Mouse (Mus musculus): ENCODE results near the gene Gm5617. TPM values are rescaled to one million over a fixed set of nuclear protein-coding genes. Genes with fewer than 3 reads are reported as not detected.
"Not testable (repeated sequence)": the region's sequence is repeated elsewhere in the genome, so short reads cannot be mapped to it uniquely, and the experiment has no call there.

The Gm5617 gene
- 26.3 and 29.8 TPM in 2 replicates for polyA plus RNA-seq (2012; rRNA removed)

- peak; percentile 89 for DNase-seq (ENCODE audit: low spot score)
Measured at GRCm38 (mm10) chr9:48494817-48495547, at the start of gene Gm5617, which contains the start of gene Rbm7. TSS of gene Gm5617 (plus strand) at chr9:48495442. TSS of gene Rbm7 (minus strand) at chr9:48495299.

GRCm38 (mm10) chr9:48447783-48448209 is 47.4 kb upstream of the Gm5617 start:
- no peak for DNase-seq (ENCODE audit: low spot score)

GRCm38 (mm10) chr9:48450066-48450465 is 45.2 kb upstream of the Gm5617 start:
- no peak for DNase-seq (ENCODE audit: low spot score)

GRCm38 (mm10) chr9:48455961-48456360 is 39.3 kb upstream of the Gm5617 start:
- no peak for DNase-seq (ENCODE audit: low spot score)

GRCm38 (mm10) chr9:48458879-48459278 is 36.4 kb upstream of the Gm5617 start:
- no peak for DNase-seq (ENCODE audit: low spot score)

- DNase-seq (ENCODE audit: low spot score), result no peak
Measured at GRCm38 (mm10) chr9:48459391-48459790, 35.9 kb upstream of the Gm5617 start.

GRCm38 (mm10) chr9:48460720-48461119 is 34.5 kb upstream of the Gm5617 start:
- no peak for DNase-seq (ENCODE audit: low spot score)

- no peak for DNase-seq (ENCODE audit: low spot score)
Measured at GRCm38 (mm10) chr9:48461545-48461944, 33.7 kb upstream of the Gm5617 start.

- DNase-seq (ENCODE audit: low spot score), result no peak
Measured at GRCm38 (mm10) chr9:48465671-48466070, 29.6 kb upstream of the Gm5617 start.

GRCm38 (mm10) chr9:48466804-48467203 is 28.4 kb upstream of the Gm5617 start:
- DNase-seq (ENCODE audit: low spot score), result peak; percentile 35

GRCm38 (mm10) chr9:48467471-48467870 is 27.8 kb upstream of the Gm5617 start:
- DNase-seq (ENCODE audit: low spot score), result not testable (repeated sequence)

- no peak for DNase-seq (ENCODE audit: low spot score)
Measured at GRCm38 (mm10) chr9:48472441-48473025, 22.7 kb upstream of the Gm5617 start.

GRCm38 (mm10) chr9:48473131-48473530 is 22.1 kb upstream of the Gm5617 start:
- no peak for DNase-seq (ENCODE audit: low spot score)

- DNase-seq (ENCODE audit: low spot score), result no peak
Measured at GRCm38 (mm10) chr9:48474367-48474766, 20.9 kb upstream of the Gm5617 start.

- DNase-seq (ENCODE audit: low spot score), result no peak
Measured at GRCm38 (mm10) chr9:48476236-48477165, 18.7 kb upstream of the Gm5617 start.

GRCm38 (mm10) chr9:48478808-48479207 is 16.4 kb upstream of the Gm5617 start:
- DNase-seq (ENCODE audit: low spot score), result no peak

- DNase-seq (ENCODE audit: low spot score), result no peak
Measured at GRCm38 (mm10) chr9:48479838-48480410, 15.3 kb upstream of the Gm5617 start.

- DNase-seq (ENCODE audit: low spot score), result peak; percentile 92
Measured at GRCm38 (mm10) chr9:48480411-48481213, 14.6 kb upstream of the Gm5617 start, which contains the start of gene Rexo2. TSS of gene Rexo2 (minus strand) at chr9:48480623.

- DNase-seq (ENCODE audit: low spot score), result no peak
Measured at GRCm38 (mm10) chr9:48481214-48482134, 13.8 kb upstream of the Gm5617 start.

GRCm38 (mm10) chr9:48495548-48495932 is 298 bp downstream of the Gm5617 start:
- no peak for DNase-seq (ENCODE audit: low spot score)

Data from urinary bladder, adult 2 months (tissue).